Mouse (Mus musculus): Measurements from ENCODE around the gene Jam2.

The Jam2 gene

DNA sequence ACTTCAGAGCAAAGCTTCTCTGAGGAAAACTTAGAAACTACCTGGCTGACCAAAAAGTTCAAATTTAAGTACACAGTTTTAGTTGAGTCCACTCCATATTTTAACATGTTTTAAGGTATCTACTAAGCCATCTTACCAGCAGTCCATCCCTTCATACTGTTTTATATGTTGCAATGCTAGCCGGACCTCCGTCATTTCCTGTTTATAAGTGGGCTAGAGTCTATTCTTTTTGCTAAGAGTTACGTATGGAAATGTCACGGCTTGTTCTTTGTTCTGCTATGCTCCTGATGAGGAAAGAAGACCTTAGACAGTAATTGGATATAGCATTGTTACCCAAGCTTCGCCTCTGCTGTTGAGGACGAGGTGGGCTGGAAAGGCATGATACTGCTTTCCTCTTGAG, 79.6 kb downstream of the Jam2 start:
- DNase-seq (ENCODE audit: low read depth), result no peak

- peak; percentile 6 for DNase-seq (ENCODE audit: low read depth)
These were observed 90.7 kb downstream of the Jam2 start for GRCm38 (mm10) chr16:84864656-84865055.

DNA sequence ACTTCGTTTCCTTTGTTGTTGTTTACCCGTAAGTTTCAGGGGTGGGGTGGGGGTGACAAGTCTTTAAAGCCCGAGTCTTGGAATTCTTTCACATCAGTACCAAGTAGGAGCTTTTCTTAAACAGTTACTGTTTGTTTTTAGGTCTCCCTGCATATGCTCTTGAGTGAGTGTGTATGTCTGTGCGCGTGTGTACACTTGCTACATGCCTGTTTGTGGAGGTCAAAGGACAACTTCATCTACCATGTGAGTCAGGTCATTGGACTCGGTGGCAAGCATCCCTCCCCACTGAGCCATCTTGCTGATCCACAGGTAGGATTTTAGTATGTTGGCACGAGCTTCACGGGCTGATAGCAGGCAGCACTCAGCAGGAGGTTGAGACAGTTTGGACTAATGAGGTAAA, 99.9 kb downstream of the Jam2 start:
- no peak for DNase-seq (ENCODE audit: low read depth)

DNA sequence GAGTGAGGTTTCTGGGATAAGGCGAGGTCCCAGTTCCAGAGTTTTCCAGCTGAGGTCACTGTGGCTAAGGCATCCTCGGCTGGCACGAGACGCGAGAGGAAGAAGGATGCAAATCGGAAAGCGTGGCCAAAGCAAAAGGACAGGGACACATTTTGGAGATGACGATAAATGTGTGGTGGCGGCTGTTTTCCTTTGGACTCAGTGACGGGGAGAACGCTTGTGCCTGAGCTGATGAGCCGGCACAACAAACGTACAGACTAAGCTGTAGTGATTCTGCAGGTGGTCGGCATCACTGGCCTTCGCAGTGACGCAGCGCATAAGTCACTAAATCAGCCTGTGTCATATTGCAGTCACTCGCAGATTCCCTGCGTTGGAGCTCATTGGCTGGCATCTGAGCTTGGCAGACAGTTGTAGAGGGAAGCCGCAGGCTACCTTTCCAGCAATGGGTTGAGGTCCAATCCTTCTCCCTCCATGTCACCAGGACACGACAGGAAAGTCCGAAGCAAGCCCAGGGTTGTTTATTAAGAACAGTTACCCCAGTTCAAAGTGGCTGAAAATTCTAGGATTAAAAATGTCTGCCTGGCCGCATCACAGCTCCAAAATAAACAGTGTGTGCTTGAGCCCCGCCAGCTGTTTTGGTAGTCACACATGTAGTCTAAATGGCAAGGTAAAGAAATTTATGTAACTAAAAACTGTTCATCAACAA, 101.2 kb downstream of the Jam2 start:
- no peak for DNase-seq (ENCODE audit: low read depth)

Data from induced T-regulatory cell, adult 2 months (primary cell).